Mouse (Mus musculus) heart, adult 18-20 months (tissue): ENCODE data around the gene Vamp1. TPM values are rescaled to one million over a fixed set of nuclear protein-coding genes. Genes with fewer than 3 reads are reported as not detected.

Experiments used
- DNase-seq, 2 experiments: peaks; one replicate each; pipeline ENCODE4 v3.0.0; 2021 to 2022; ENCODE audit warnings: mixed read lengths in 1 of 2
- long read RNA-seq, 2 experiments: library from polyadenylated mRNA; stranded (forward); transcript quantifications; one replicate each; pipeline ENCODE4 v2.0.0; 2021
- total RNA-seq, 2 experiments: library from RNA; stranded (reverse); gene quantifications; 2 replicates each; pipeline ENCODE4 v1.2.3; 2021

The Vamp1 gene
- total RNA-seq: 1 to 10 TPM; 5.0 to 7.8 TPM
- long read RNA-seq, experiment 1, partial matches to known transcripts: 0 of 6 reads
- long read RNA-seq, experiment 1, other reads (novel, unspliced or antisense): 6 of 6 reads
- long read RNA-seq, experiment 2, partial matches to known transcripts: 0 of 6 reads
- long read RNA-seq, experiment 2, other reads (novel, unspliced or antisense): 6 of 6 reads

DNA sequence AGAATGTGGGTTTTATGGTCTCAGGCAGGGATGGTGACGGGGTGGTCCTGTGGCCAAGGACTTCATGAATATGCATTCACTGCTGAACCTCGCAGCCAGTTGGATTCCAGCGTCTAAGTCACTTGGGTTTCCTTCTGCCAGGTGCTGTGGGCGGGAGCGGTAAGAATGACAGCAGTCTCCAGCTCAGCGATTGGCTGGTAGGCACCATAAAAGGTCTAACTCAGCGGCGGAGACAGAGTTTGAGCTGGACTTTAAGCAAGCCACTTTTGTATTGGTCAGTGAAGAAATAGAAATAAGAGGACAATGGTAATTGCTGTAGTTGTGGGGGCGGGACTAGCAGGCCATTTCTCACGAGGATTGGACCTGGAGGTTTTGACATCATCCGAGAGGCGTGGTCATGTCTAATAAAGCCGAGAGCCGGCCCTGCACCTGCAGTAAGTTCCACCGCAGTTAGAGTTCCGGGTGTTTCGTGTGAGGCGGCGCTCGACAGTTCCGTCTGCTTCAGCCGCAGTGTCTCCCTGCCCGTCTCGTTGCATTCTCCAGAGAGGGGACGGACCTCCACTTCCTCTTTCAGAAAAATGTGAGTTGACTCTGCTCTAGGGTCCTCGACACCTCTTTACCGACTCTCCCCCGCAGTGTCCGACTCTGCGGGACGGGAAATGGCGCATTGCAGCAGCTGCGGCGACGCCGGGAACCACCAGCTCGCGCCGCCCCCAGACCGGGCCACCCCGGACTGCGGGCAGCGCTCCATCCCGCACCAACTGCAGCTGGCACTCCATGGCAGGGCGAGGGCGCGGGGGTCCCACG is at the start of gene Vamp1:
Vamp1 (plus strand) TSS at position 404 of the 807 bp plus-strand sequence.
- DNase-seq: peak; percentile 96 to 97

DNA sequence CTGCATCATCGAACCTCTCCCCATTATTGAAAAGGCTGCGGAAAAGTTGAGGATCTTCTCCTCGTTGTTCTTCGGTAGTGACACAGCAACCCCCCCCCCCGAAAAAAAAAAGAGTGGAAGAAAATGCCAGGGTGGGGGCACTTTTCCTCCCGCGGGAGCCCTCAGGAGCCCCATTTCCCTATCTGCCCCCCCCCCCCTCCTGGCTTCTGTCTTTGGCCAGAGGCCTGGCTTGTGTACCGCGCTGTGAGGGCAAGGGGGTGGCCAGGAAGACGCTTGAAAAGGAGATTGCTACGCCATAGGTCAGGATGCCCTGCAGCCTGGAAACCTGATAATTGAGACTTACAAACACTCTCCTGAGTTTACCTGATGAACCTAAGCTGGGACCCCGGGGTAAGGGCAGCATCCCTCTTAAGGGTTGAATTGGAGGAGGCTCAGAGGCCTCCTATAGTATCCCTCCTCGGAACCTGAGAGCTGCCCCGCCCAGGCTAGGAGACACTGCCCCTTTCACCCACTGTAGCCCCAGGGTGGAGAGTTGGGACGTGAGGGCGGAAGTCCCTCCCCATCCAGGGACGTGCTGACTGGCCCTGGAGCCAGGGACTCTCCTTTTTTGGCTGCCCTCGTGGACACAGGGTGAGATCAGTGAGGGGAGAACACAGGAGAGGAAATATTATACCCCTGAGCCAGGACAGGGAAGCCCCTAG is 49.1 kb upstream of the Vamp1 start, which contains the start of gene Gapdh:
Gapdh (minus strand) TSS at position 417 of the 701 bp plus-strand sequence.
- peak; percentile 93 to 96 for DNase-seq

DNA sequence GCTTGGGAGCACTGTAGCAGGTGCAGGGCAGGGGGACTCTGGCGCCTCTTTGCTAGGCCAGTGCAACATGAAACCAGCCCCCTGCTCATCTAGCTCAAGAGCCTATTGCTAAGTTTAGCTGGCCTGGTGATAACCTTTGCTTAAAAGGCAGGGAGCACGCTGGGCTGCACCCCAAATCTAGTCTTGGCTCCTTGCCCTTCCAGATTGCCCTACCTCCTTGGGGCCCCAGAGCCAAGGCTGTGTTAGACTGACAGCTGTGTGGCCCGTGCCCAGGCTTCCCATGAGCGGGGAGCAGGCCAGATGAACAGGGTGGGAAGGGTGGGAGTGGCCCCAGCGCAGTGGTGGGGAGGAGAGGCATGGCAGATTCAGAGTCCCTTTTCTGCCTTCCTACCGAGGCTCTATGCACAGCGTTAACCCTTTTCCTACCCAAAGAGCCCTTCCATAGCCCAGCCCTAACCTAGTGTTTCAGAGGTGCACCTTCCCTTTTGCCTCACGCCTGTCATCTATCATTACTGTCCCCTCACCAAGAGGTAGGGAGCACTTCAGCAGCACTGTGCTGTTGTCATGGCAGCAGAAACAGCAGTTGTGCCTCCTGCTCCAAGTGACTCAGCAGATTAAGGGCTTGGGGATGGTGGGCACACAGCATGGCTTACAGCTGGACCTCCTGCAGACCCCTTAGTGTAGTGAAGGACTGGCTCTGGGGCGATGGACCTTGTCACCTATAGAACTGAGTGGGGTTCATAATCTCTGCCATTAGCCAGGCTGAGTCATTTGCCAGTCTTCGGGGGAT is 48.3 kb upstream of the Vamp1 start:
- DNase-seq: peak in 1 of 2 experiments; percentile 87

DNA sequence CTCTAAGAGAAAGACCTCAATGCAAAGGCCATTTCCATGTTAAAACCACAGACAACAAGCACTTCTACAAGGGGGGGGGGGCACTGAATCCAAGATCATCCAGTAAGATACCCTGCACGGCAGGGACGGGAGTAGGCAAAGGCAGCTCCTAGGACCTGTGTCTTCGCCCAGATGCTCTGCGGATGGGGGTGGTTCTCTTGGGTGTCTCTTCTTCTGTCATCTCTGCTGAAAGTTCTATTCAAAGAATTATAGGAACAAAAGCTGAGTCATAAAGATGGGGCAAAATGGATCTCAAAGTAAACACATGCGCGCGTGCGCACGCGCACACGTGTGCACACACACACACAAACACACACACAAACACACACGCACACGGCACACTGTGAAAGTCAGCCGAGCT is 47.3 kb upstream of the Vamp1 start:
- DNase-seq: no peak

DNA sequence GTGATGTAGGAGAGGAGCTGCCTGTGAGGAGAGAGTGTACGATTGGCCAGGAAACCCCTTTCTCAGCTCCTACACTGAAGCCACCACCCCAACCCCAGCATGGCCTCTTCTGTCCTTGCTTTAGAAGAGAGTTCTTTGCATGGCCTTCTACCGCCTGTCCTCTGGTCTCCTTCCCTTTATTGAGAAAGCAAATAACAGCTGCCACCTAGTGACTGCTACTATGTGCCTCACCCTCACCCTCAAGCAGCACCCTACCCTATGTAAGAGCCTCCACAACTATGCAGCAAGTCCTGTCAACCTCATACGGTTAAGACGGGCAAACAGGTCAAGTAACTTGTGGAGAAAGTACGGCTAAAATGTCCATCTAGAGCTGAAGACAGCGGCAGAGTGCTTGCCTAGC is 45.2 kb upstream of the Vamp1 start:
- peak; percentile 25 to 36 for DNase-seq

DNA sequence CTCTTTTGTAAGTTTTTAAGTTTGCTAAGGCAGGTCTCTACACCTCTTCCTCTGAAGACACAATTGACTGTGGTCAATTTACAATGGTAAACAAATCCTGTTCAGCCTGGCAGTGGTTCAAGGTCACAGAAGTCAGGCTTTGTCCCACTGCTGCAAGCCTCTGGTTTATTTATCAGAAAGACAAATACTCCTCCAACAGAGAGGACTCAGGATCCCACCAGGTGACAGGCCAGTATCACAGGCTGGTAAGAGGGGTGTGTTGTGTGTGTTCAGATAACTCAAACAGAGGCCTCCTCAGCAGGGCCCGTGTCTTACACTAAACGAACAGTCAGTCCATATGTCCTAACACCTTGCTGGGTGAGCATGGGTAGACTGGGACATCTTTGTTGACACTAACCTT is 42.9 kb upstream of the Vamp1 start:
- DNase-seq: no peak

DNA sequence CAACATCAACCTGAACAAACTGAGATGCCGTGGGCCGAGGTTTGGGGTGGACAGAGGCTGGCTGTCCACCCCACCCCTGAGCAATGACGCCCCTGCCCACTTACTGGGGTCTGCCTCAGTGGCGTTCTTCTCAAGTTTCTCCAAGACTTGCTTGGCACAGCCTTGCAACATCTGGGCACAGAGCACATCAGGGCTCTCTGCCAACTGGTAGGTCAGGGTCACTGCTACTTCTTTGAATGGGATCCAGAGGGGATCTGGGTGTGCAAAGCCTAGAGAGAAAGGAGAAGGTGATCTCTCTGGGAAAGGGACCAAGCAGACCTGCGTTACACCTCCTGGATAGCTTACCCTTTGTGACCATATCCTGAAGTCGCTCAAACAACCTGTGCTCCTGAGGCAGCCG is 42.1 kb upstream of the Vamp1 start:
- no peak for DNase-seq

DNA sequence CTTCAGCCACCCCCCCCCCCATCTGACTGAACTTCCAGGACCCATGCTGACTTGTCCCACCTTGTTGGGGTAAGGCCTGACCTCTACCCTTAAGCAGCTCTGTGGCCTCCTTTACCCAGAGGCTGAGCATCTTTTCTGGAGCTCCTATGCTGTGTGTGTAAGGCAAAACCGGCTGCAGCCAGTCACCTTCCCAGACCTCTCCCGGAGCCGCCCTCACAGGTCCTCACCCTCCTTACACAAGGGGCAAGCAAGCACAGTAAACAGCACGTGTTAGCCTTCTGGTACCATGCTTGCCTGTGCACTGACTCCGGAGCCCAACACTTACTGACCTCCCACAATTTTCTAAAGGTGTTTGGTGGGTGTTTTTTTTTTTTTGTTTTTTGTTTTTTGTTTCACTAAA is 39.9 kb upstream of the Vamp1 start:
- DNase-seq: no peak

DNA sequence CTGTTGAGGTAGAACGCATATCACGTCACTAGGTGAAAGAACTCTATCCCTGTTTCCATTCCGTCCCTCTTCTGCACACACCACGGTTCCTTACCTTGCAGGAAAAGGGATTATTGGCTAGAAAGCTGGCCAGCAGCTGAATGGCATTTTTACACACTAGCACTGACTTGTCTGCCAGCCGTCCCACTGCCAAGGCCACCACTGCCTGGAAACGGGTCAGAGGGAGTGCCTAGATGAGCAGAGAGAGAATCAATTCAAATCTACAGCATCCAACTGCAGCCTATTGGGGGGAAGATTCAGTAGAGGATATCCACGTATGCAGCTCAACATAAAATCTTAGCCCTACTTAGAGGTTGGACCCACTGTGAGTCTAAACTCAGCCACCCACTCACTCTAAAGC is 35.8 kb upstream of the Vamp1 start:
- DNase-seq: no peak

DNA sequence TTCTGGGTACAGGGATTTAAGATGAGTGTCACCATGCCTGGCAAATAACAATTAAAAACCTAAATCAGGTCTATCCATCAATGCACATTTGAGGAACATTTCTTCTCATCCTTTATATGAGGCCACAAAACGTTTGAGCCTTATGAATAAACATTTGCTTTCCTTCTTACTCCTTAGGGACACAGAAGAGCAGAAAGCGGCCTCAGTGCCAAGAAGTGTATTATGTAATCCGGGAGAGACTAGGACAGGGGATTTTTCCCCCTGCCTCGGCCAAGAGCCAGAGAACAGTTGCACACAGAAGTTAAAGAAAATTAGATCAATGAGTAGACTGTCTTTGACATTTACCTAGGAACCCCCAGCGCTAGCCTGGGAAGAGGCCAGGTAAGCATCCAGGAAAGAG is 33.2 kb upstream of the Vamp1 start:
- DNase-seq: peak; percentile 41 to 48

DNA sequence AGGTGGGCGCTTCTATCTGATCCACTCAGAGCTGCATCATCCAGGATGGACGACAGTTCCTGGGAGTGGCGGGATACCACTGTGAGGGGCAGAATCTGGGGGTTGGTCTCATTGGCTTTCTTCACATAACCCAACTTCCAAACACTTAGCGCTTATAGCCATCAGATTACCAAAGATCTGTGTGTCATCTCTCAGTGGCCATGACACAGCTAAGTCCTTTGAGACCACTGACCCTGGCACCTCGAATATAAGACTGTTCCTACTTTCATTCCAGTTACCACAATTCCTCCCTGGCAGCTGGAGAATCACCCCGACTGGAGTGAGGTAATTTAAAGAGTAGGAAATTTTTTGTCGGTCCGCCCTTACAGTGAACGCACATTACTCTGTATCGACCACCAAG is 29.1 kb upstream of the Vamp1 start:
- no peak for DNase-seq

DNA sequence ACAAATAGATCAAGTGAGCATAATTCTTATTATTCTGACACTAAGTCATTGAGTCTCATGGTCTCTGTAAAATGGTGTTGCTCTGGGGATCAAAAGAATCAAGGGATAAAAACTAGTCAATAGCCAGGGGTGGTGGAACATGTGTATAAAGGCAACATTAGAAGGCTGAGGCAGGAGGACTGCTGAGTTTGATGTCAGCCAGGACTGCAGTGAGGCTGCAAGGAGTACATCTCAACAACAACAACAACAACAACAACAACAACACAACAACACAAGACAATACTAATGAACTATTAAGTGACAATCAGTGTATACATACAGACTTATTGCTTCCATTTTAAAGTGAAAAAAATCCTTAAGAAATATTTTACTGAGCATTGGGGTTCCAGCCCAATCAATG is 24.5 kb upstream of the Vamp1 start:
- DNase-seq: no peak

DNA sequence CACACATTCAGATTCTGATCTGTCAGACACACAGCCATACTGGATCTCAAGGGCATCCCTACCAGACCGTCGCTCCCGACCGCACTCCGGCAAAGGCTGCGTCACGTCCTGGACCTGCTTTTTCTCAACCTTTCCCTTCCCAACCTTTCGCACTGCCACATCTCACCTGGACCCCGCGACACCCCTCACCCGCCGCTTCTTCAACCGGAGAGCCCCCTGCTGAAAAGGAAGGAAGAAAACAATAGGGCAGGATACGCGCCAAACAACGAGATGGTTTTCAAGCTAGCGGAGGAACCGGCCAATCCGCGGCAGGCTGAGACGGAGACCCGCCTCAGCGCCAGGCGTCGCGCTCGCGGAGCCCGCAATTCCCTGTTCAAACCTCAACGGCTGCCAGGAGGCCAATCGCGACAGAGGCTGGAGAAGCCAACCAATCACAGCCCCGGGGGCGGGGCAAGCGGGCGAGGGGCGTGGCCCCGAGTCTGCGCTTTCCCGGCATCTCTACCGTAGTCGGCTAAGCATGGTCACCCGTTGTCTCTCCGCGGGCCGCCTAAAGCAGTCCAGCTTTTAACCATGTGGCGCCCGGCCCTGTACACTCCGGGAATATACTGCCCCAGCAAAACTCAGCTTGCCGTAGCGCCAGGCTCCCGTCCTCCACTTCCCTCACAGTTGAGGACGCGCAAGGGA is 23.9 kb upstream of the Vamp1 start, which contains the start of the genes Ncapd2 and Mrpl51:
Ncapd2 (minus strand) TSS at position 370 of the 684 bp plus-strand sequence.
Mrpl51 (plus strand) TSS at position 470 of the 684 bp plus-strand sequence.
- DNase-seq: peak; percentile 98

DNA sequence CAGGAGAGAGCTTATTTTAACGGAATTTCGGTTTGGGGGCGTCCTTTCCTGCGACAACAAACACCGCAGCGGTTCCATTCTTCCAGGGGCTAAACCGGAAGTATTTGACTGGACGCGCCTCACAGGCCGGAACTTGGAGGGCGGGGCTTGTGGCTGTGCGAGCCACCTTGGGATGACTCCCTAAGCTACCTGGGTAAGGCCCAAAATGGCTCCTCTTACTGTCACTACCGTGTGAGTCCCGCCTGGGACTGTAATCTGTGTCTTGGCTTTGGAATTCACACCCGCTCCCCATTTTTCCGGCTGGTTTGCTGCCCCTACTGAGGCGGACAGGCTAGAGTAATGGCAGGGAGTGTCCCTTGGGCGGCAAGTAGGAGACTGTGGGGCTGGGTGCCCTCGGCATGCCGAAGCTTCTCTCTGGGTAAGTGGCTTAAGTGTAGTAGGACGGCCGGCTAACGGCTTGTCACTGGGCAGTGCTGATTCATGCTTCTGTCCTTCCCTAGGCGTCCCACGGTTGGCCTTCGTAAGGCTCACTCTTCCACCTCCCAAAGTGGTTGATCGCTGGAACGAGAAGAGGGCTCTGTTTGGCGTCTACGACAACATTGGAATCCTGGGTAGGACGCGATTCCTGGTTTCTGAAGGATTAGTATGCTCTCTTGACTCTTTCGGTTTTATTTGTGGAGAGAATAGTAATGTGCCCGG is 23.2 kb upstream of the Vamp1 start:
- peak; percentile 93 to 94 for DNase-seq

DNA sequence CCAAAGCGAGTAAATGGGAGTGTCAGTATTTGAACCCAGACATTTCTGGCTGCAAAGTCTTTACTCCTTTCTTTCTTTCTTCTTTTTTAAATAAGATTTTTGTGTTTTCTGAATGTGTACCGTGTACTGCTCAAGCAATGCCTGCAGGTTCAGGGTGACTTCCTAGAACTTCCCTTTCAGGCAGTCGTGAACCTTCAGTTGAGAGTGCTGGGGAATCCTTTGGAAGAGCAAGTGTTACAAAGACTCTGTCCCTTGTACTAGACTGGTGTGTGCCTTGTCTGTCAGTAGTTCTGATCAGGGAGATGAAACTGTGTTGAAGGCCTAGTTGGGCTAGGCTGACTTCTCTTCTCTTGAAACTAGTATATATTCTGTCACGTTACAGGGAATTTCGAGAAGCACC is 22.5 kb upstream of the Vamp1 start:
- DNase-seq: no peak

DNA sequence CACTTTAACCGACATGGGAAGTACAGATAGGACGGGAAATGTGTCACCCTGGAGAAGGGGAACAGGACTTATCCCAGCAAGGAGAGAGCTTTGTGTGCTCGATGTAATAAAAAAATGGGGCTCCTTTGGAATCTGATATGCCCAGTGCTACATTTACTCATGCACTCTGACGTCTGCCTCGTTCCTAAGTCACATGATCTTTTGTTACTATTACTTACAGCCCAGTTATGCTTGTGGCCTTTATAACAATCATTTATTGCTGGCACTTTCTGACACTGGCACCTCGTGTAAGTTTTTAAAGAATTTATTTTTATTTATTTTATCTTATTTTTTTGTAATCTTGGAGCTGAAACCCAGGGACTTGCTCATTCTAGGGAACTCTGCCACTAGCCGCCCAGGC is 22.0 kb upstream of the Vamp1 start:
- DNase-seq: no peak

DNA sequence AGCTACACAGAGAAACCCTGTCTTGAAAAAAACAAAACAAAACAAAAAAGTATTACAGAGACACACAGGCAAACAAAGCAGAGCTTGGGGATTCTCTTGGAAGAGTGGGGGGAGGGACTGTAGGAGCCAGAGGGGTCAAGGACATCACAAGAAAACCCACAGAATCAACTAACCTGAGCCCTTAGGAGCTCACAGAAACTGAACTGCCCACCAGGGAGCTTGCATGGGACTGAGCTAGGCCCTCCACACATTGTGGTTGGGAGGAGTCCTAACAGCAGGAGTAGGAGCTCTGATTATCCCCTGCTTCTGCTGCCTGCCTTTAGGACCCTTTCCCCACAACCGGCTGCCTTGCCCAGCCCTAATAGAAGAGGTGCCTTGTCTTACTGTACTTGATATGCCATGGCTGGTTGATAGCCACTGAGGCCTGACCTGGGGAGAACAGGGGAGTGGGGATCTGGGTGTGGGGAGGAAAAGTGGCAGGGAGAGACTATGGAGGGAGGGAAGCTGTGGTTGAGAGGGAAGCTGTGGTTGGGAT is 19.7 kb upstream of the Vamp1 start:
- DNase-seq: no peak

DNA sequence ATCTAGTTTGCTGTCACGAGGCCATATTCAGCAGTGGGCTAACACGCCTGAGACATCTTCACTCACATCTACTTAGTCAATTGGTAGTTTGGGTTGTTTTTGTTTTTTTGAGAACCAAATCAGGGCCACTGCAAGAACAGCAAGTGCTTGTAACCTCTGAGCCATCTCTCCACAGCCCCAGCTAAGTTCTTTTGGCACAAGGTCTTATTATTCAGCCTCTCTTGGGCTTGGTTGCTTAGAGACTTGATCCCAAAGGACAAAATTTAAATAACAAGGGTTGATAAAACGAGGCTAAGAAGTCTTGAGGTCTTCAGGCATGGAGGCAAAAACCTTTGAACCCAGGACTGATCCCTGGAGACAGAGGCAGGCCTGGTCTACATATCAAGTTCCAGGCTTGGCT is 19.1 kb upstream of the Vamp1 start:
- peak; percentile 21 to 59 for DNase-seq

DNA sequence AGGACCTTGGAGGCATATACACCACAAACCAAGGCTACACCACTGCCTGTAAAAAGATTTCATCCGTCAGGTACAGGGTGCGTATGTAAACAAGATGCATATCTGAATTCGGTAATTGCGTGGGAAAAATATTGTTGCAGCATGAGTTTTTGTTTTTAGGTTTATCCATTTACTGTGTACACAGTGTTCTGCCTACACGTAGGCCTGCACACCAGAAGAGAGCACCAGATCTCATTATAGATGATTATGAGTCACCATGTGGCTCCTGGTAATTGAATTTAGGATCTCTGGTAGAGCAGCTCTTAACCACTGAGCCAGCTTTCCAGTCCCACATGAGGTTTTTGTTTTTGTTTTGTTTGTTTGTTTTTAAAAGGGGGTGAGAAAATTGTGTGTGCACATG is 18.2 kb upstream of the Vamp1 start:
- no peak for DNase-seq

DNA sequence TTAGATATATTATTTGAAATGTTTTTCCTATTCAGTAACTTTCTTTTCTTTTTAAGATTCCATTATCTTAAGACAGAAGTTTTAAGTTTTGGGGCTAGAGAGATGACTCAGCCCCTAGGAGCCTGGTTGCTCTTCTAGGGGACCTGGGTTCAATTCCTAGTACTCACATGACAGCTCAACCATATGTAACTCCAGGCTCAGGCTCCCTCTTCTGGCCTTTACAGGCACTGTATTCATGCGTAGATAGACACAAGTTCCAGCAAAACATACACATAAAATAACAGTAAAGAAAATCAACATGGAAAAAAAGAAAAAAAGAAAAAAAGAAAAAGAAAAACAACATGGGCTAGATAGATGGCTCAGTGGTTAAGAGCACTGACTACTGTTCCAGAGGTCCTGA is 4.9 kb upstream of the Vamp1 start:
- no peak for DNase-seq

DNA sequence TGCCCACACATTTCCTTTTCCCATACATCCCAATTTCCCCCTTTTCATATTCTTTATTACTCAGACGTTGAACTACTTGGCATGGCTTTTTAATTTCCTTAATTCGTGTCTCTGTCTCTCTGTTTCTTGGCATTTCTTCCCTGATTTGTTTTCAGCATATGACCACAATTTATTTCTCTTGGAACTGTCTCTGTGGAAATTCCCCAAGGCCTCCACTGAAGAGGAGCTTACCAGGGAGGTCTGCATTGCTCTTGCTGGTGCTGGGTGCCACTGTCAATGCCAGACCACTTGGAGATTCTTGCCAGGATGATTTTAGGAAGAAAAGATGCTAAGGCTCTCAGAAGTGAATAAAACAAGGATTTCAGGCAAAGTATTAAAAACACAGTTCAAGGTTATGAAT is 2.7 kb upstream of the Vamp1 start:
- DNase-seq: no peak
